Mouse (Mus musculus) stomach, embryonic 15.5 days (tissue): ENCODE measurements around the gene Itga8. TPM values are rescaled to one million over a fixed set of nuclear protein-coding genes. Genes with fewer than 3 reads are reported as not detected.
A peak's percentile ranks its signal among the peaks of the same experiment; 100 is the strongest.

Experiments
- ATAC-seq: fragments of 200-750 bp; cut with Nextera tagmentation; 2 replicates; pipeline ENCODE4 v1.8.0; 2017; ENCODE audit warnings: low read depth, moderate number of reproducible peaks, moderate TSS enrichment; ENCODE audit not compliant: insufficient read depth, low FRiP score
- H3K27ac ChIP-seq: fragments of 300-500 bp; sonication (generic); 2 replicates; pipeline ENCODE4 v1.5.1; 2015; ENCODE audit warnings: mild to moderate bottlenecking, inconsistent platforms
- H3K27me3 ChIP-seq: fragments of 300-500 bp; sonication (generic); replicated peaks from 2 replicates; pipeline ENCODE4 v1.6.1; 2015; ENCODE audit warnings: inconsistent platforms
- H3K36me3 ChIP-seq: fragments of 300-500 bp; sonication (generic); 2 replicates; pipeline ENCODE4 v1.6.1; 2015; ENCODE audit warnings: inconsistent platforms
- H3K4me1 ChIP-seq: fragments of 300-500 bp; sonication (generic); 2 replicates; pipeline ENCODE4 v1.6.1; 2015; ENCODE audit warnings: inconsistent platforms
- H3K4me2 ChIP-seq: fragments of 300-500 bp; sonication (generic); 2 replicates; pipeline ENCODE4 v1.6.1; 2015; ENCODE audit warnings: mild to moderate bottlenecking, inconsistent platforms
- H3K4me3 ChIP-seq: fragments of 300-500 bp; sonication (generic); replicated peaks from 2 replicates; pipeline ENCODE4 v1.5.1; 2015; ENCODE audit warnings: inconsistent platforms
- H3K9ac ChIP-seq: fragments of 300-500 bp; sonication (generic); 2 replicates; pipeline ENCODE4 v1.6.1; 2015; ENCODE audit warnings: inconsistent platforms
- H3K9me3 ChIP-seq: fragments of 300-500 bp; sonication (generic); 2 replicates; pipeline ENCODE4 v1.6.1; 2016; ENCODE audit warnings: inconsistent platforms
- WGBS: fragments of 180-500 bp; shearing (Covaris S2); methylation state at CpG from one replicate; pipeline ENCODE4 v1.1.7; 2015; 5-methylcytosine and 5-hydroxymethylcytosine counted together
- polyA plus RNA-seq: library from polyadenylated mRNA; unstranded; fragments of >200 nt; fragmentation: Nextera tagmentation; extraction: Ambion mirVana; gene quantifications from 2 replicates; pipeline ENCODE4 v1.2.1, GENCODE M21; 2015

The Itga8 gene
- polyA plus RNA-seq, 1 experiment from 2014 or later: 16.7 TPM

- no peaks in the 10 kb centered on the region for H3K27me3 ChIP-seq
- no peak overlapping the region for H3K9ac ChIP-seq
- H3K4me2 ChIP-seq: no peak overlapping the region
- H3K4me1 ChIP-seq: 0 out of 2 replicates have a peak, but pooled peaks cover 3% of the 10 kb centered on the region
- WGBS: 72% methylated on average over 4 of the region's 4 CpGs
- no peak overlapping the region for H3K4me3 ChIP-seq
- no peaks in the 10 kb centered on the region for H3K9me3 ChIP-seq
- H3K36me3 ChIP-seq: no peaks in the 10 kb centered on the region
- H3K27ac ChIP-seq: no peak overlapping the region
- ATAC-seq: no peak
Measured at GRCm38 (mm10) chr2:12318036-12318435, 16.3 kb upstream of the Itga8 start.

GRCm38 (mm10) chr2:12317343-12317742 lies 15.6 kb upstream of the Itga8 start:
- no peaks in the 10 kb centered on the region for H3K36me3 ChIP-seq
- H3K4me3 ChIP-seq: no peak overlapping the region
- no peak overlapping the region for H3K9ac ChIP-seq
- no peak for ATAC-seq
- H3K4me1 ChIP-seq: 0 out of 2 replicates have a peak, but pooled peaks cover 3% of the 10 kb centered on the region
- no peaks in the 10 kb centered on the region for H3K27me3 ChIP-seq
- H3K9me3 ChIP-seq: no peaks in the 10 kb centered on the region
- H3K27ac ChIP-seq: no peak overlapping the region
- 64% methylated on average over 5 of the region's 5 CpGs for WGBS
- no peak overlapping the region for H3K4me2 ChIP-seq

- WGBS: 39% methylated on average over 7 of the region's 7 CpGs
- Histone ChIP-seq H3K4me1 (0 out of 2 replicates have a peak, but pooled peaks cover 3% of the 10 kb centered on the region), H3K4me3 (no peak overlapping the region), H3K9ac (no peak overlapping the region), H3K4me2 (no peak overlapping the region), H3K9me3 (no peaks in the 10 kb centered on the region), H3K36me3 (no peaks in the 10 kb centered on the region), H3K27me3 (no peaks in the 10 kb centered on the region), H3K27ac (no peak overlapping the region)
- ATAC-seq: peak; percentile 31; the same call in 1 of the 2 replicates
Measured at GRCm38 (mm10) chr2:12316361-12316760, 14.6 kb upstream of the Itga8 start.

GRCm38 (mm10) chr2:12314028-12314427 lies 12.3 kb upstream of the Itga8 start:
- 0 out of 2 replicates have a peak, but pooled peaks cover 3% of the 10 kb centered on the region for H3K4me1 ChIP-seq
- ATAC-seq: no peak
- no peak overlapping the region for H3K4me3 ChIP-seq
- H3K36me3 ChIP-seq: no peaks in the 10 kb centered on the region
- H3K27me3 ChIP-seq: no peaks in the 10 kb centered on the region
- no peak overlapping the region for H3K4me2 ChIP-seq
- no peak overlapping the region for H3K27ac ChIP-seq
- H3K9me3 ChIP-seq: no peaks in the 10 kb centered on the region
- WGBS: 79% methylated on average over 6 of the region's 6 CpGs
- no peak overlapping the region for H3K9ac ChIP-seq

- ATAC-seq: no peak
- Histone ChIP-seq H3K36me3 (no peaks in the 10 kb centered on the region), H3K27ac (no peak overlapping the region), H3K4me3 (no peak overlapping the region), H3K4me1 (no peaks in the 10 kb centered on the region), H3K9ac (no peak overlapping the region), H3K27me3 (no peaks in the 10 kb centered on the region), H3K9me3 (no peaks in the 10 kb centered on the region), H3K4me2 (no peak overlapping the region)
Measured at GRCm38 (mm10) chr2:12308466-12308865, 6.7 kb upstream of the Itga8 start.

GRCm38 (mm10) chr2:12307311-12307710 lies 5.6 kb upstream of the Itga8 start:
- no peaks in the 10 kb centered on the region for H3K27me3 ChIP-seq
- H3K36me3 ChIP-seq: no peaks in the 10 kb centered on the region
- no peaks in the 10 kb centered on the region for H3K9me3 ChIP-seq
- H3K4me3 ChIP-seq: no peak overlapping the region
- H3K9ac ChIP-seq: no peak overlapping the region
- ATAC-seq: no peak
- no peaks in the 10 kb centered on the region for H3K4me1 ChIP-seq
- H3K27ac ChIP-seq: no peak overlapping the region
- H3K4me2 ChIP-seq: no peak overlapping the region

GRCm38 (mm10) chr2:12305064-12305650 lies 3.4 kb upstream of the Itga8 start:
- no peak overlapping the region for H3K4me3 ChIP-seq
- no peak overlapping the region for H3K27ac ChIP-seq
- H3K4me2 ChIP-seq: no peak overlapping the region
- H3K4me1 ChIP-seq: no peaks in the 10 kb centered on the region
- H3K27me3 ChIP-seq: no peaks in the 10 kb centered on the region
- H3K36me3 ChIP-seq: no peaks in the 10 kb centered on the region
- no peaks in the 10 kb centered on the region for H3K9me3 ChIP-seq
- WGBS: 53% methylated on average over 9 of the region's 9 CpGs
- no peak overlapping the region for H3K9ac ChIP-seq
- no peak for ATAC-seq

- WGBS: 47% methylated on average over 15 of the region's 15 CpGs
- ATAC-seq: no peak
- H3K4me3 ChIP-seq: peak overlapping the region; percentile 57
- H3K27ac ChIP-seq: 0 out of 2 replicates have a peak overlapping the region, but pooled peaks have one; percentile 55
- H3K27me3 ChIP-seq: no peaks in the 10 kb centered on the region
- no peaks in the 10 kb centered on the region for H3K9me3 ChIP-seq
- peak overlapping the region; percentile 82 for H3K4me2 ChIP-seq
- no peaks in the 10 kb centered on the region for H3K4me1 ChIP-seq
- H3K36me3 ChIP-seq: no peaks in the 10 kb centered on the region
- peak overlapping the region; percentile 53; the same call in 1 of the 2 replicates for H3K9ac ChIP-seq
Measured at GRCm38 (mm10) chr2:12300449-12301228, 1.1 kb downstream of the Itga8 start.

GRCm38 (mm10) chr2:12297287-12297686 lies 4.4 kb downstream of the Itga8 start:
- Histone ChIP-seq H3K9me3 (no peaks in the 10 kb centered on the region), H3K4me2 (no peak overlapping the region), H3K36me3 (no peaks in the 10 kb centered on the region), H3K4me1 (no peaks in the 10 kb centered on the region), H3K27ac (no peak overlapping the region), H3K27me3 (no peaks in the 10 kb centered on the region), H3K4me3 (no peak overlapping the region), H3K9ac (no peak overlapping the region)
- no peak for ATAC-seq
- 80% methylated on average over 5 of the region's 5 CpGs for WGBS

GRCm38 (mm10) chr2:12295150-12295549 lies 6.6 kb downstream of the Itga8 start:
- H3K4me2 ChIP-seq: no peak overlapping the region
- H3K27me3 ChIP-seq: no peaks in the 10 kb centered on the region
- WGBS: 77% methylated on average over 6 of the region's 6 CpGs
- no peak overlapping the region for H3K9ac ChIP-seq
- no peaks in the 10 kb centered on the region for H3K9me3 ChIP-seq
- no peak for ATAC-seq
- no peak overlapping the region for H3K4me3 ChIP-seq
- no peaks in the 10 kb centered on the region for H3K4me1 ChIP-seq
- H3K36me3 ChIP-seq: no peaks in the 10 kb centered on the region
- no peak overlapping the region for H3K27ac ChIP-seq

GRCm38 (mm10) chr2:12294060-12294459 lies 7.7 kb downstream of the Itga8 start:
- H3K36me3 ChIP-seq: no peaks in the 10 kb centered on the region
- no peak overlapping the region for H3K27ac ChIP-seq
- no peak for ATAC-seq
- no peaks in the 10 kb centered on the region for H3K27me3 ChIP-seq
- H3K4me3 ChIP-seq: no peak overlapping the region
- H3K4me2 ChIP-seq: no peak overlapping the region
- H3K9me3 ChIP-seq: no peaks in the 10 kb centered on the region
- no peaks in the 10 kb centered on the region for H3K4me1 ChIP-seq
- H3K9ac ChIP-seq: no peak overlapping the region
- 60% methylated on average over 3 of the region's 3 CpGs for WGBS

- H3K4me2 ChIP-seq: no peak overlapping the region
- H3K36me3 ChIP-seq: no peaks in the 10 kb centered on the region
- no peak for ATAC-seq
- no peak overlapping the region for H3K4me3 ChIP-seq
- H3K27ac ChIP-seq: no peak overlapping the region
- no peaks in the 10 kb centered on the region for H3K9me3 ChIP-seq
- H3K9ac ChIP-seq: no peak overlapping the region
- 68% methylated on average over 8 of the region's 8 CpGs for WGBS
- no peaks in the 10 kb centered on the region for H3K27me3 ChIP-seq
- H3K4me1 ChIP-seq: no peaks in the 10 kb centered on the region
Measured at GRCm38 (mm10) chr2:12293458-12293857, 8.3 kb downstream of the Itga8 start.
